Mouse (Mus musculus) heart, postnatal 25 days (tissue): ENCODE measurements around the gene Aspm. TPM values are rescaled to one million over a fixed set of nuclear protein-coding genes. Genes with fewer than 3 reads are reported as not detected.

Source experiments
- DNase-seq: peaks from one replicate; pipeline ENCODE4 v3.0.0; 2022; ENCODE audit warnings: low spot score
- intact Hi-C: fragments of 180-260 bp; cut with DNase I; formaldehyde crosslinking; loops from one replicate; pipeline ENCODE4 v1.15.1; 2025
- total RNA-seq, 2 experiments: library from RNA; stranded (reverse); gene quantifications; 2 replicates each; pipeline ENCODE4 v1.2.3; 2021

Gene Aspm
- total RNA-seq, 2 experiments from 2014 or later, result 0.98 to 1.0 TPM

DNA sequence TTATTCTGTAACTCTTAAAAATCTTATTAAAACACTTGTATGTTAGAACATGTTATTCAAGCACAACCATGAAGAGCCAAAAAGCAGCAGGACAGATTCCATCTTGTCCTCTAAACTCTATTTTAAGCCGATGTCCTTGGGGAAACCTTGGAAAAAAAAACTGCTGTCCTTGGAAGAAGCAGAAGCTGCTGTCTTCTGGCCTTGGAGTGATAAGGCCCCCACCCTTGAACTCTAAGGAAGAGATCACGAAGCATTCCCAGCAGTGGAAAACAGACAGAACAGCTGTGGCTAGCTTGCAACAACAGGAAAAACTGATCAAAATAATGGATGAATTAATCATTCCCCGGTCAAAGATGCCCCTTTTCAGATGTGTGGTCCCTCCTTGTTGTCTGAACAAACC lies 41.6 kb downstream of the Aspm start:
- intact Hi-C loops, result no loop called here
- no peak for DNase-seq

GRCm38 (mm10) chr1:139499751-139500150 lies 45.2 kb downstream of the Aspm start:
- DNase-seq, result no peak
- intact Hi-C loops, result no loop called here

GRCm38 (mm10) chr1:139501258-139501752 lies 46.7 kb downstream of the Aspm start, which contains the start of gene F13b:
TSS of gene F13b (plus strand) at chr1:139501702.
- intact Hi-C loops, result no loop called here
- no peak for DNase-seq

- intact Hi-C loops, result no loop called here
Observed at GRCm38 (mm10) chr1:139514556-139514955, 60.0 kb downstream of the Aspm start.

More at GRCm38 (mm10) chr1:139514556-139514955, 60.0 kb downstream of the Aspm start:
- no peak for DNase-seq

Other genes starting within 250 kb of the Aspm start
- under 1 TPM; 0.25 to 0.52 TPM for gene Crb1, start 77.7 kb upstream of the Aspm start, total RNA-seq
- gene Zbtb41, start 32.5 kb upstream of the Aspm start, total RNA-seq, result 10 to 100 TPM; 21.5 to 23.1 TPM
- gene F13b, start 46.9 kb downstream of the Aspm start, total RNA-seq, result not detected
- not detected for gene Cfhr1, start 105.5 kb downstream of the Aspm start, total RNA-seq